Mouse (Mus musculus): ENCODE results near the gene BC051665. TPM values are rescaled to one million over a fixed set of nuclear protein-coding genes. Genes with fewer than 3 reads are reported as not detected.

Gene BC051665
- polyA plus RNA-seq, 1 experiment from 2014 or later = not detected

GRCm38 (mm10) chr13:60789466-60789865, 3.3 kb upstream of the BC051665 start:
- ATAC-seq (replicated peaks; ENCODE audit: insufficient number of reproducible peaks, low FRiP score, low TSS enrichment, low read depth) = no peak
- no peaks in the 10 kb centered on the region for H3K9me3 ChIP-seq (replicated peaks; ENCODE audit: control insufficient read depth, low read length)
- no peak for DNase-seq (ENCODE audit: low spot score)
- H3K4me2 ChIP-seq (ENCODE audit: low read depth, low read length) = no peak overlapping the region
- H3K27ac ChIP-seq (replicated peaks; ENCODE audit: low read depth, low read length) = no peak overlapping the region
- 60% methylated on average over 1 of the region's 1 CpGs for WGBS
- no peaks in the 10 kb centered on the region for H3K27me3 ChIP-seq (ENCODE audit: control insufficient read depth, insufficient read depth, low read length)
- H3K4me3 ChIP-seq (ENCODE audit: low read depth, low read length) = no peak overlapping the region
- no peaks in the 10 kb centered on the region for H3K36me3 ChIP-seq (replicated peaks; ENCODE audit: control insufficient read depth, insufficient read depth, low read depth, low read length)
- no peak overlapping the region for H3K9ac ChIP-seq (replicated peaks; ENCODE audit: low read length)
- no peaks in the 10 kb centered on the region for H3K4me1 ChIP-seq (ENCODE audit: control insufficient read depth, insufficient read depth, low read length)

- no peaks in the 10 kb centered on the region for H3K9me3 ChIP-seq (replicated peaks; ENCODE audit: control insufficient read depth, low read length)
- H3K9ac ChIP-seq (replicated peaks; ENCODE audit: low read length) = no peak overlapping the region
- DNase-seq (ENCODE audit: low spot score) (no peak), ATAC-seq (replicated peaks; ENCODE audit: insufficient number of reproducible peaks, low FRiP score, low TSS enrichment, low read depth) (no peak)
- no peak overlapping the region for H3K27ac ChIP-seq (replicated peaks; ENCODE audit: low read depth, low read length)
- H3K4me3 ChIP-seq (ENCODE audit: low read depth, low read length) = no peak overlapping the region
- H3K36me3 ChIP-seq (replicated peaks; ENCODE audit: control insufficient read depth, insufficient read depth, low read depth, low read length) = no peaks in the 10 kb centered on the region
- WGBS = 86% methylated on average over 7 of the region's 7 CpGs
- no peak overlapping the region for H3K4me2 ChIP-seq (ENCODE audit: low read depth, low read length)
- no peaks in the 10 kb centered on the region for H3K4me1 ChIP-seq (ENCODE audit: control insufficient read depth, insufficient read depth, low read length)
- H3K27me3 ChIP-seq (ENCODE audit: control insufficient read depth, insufficient read depth, low read length) = no peaks in the 10 kb centered on the region
Measured at GRCm38 (mm10) chr13:60783301-60783700, 2.9 kb downstream of the BC051665 start.

GRCm38 (mm10) chr13:60780534-60780933, 5.6 kb downstream of the BC051665 start:
- WGBS = 85% methylated on average over 3 of the region's 3 CpGs
- H3K4me3 ChIP-seq (ENCODE audit: low read depth, low read length) = no peak overlapping the region

DNA sequence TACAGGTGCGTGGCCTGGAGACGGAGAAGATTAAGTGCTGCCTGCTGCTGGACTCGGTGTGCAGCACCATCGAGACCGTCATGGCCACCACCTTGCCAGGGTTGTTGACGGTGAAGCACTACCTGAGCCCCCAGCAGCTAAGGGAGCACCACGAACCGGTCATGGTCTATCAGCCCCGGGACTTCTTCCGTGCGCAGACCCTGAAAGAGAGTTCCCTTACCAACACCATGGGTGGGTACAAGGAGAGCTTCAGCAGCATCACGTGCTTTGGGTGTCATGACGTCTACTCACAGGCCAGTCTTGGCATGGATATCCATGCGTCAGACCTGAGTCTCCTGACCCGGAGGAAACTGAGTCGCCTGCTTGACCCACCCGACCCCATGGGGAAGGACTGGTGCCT, 25.0 kb downstream of the BC051665 start:
- Histone ChIP-seq H3K4me1 (ENCODE audit: control insufficient read depth, insufficient read depth, low read length) (no peaks in the 10 kb centered on the region), H3K9me3 (replicated peaks; ENCODE audit: control insufficient read depth, low read length) (no peaks in the 10 kb centered on the region), H3K36me3 (replicated peaks; ENCODE audit: control insufficient read depth, insufficient read depth, low read depth, low read length) (peaks cover 6% of the 10 kb centered on the region), H3K9ac (replicated peaks; ENCODE audit: low read length) (no peak overlapping the region), H3K4me3 (ENCODE audit: low read depth, low read length) (no peak overlapping the region), H3K4me2 (ENCODE audit: low read depth, low read length) (no peak overlapping the region), H3K27me3 (ENCODE audit: control insufficient read depth, insufficient read depth, low read length) (no peaks in the 10 kb centered on the region), H3K27ac (replicated peaks; ENCODE audit: low read depth, low read length) (no peak overlapping the region)
- WGBS = 93% methylated on average over 17 of the region's 17 CpGs
- ATAC-seq (replicated peaks; ENCODE audit: insufficient number of reproducible peaks, low FRiP score, low TSS enrichment, low read depth) = 0 out of 2 replicates have a peak, but pooled peaks have one; percentile 23
- no peak for DNase-seq (ENCODE audit: low spot score)

More at GRCm38 (mm10) chr13:60780534-60780933, 5.6 kb downstream of the BC051665 start:
- H3K9me3 ChIP-seq (replicated peaks; ENCODE audit: control insufficient read depth, low read length) = no peaks in the 10 kb centered on the region
- no peak overlapping the region for H3K27ac ChIP-seq (replicated peaks; ENCODE audit: low read depth, low read length)
- H3K4me2 ChIP-seq (ENCODE audit: low read depth, low read length) = no peak overlapping the region
- no peaks in the 10 kb centered on the region for H3K27me3 ChIP-seq (ENCODE audit: control insufficient read depth, insufficient read depth, low read length)
- no peaks in the 10 kb centered on the region for H3K4me1 ChIP-seq (ENCODE audit: control insufficient read depth, insufficient read depth, low read length)
- ATAC-seq (replicated peaks; ENCODE audit: insufficient number of reproducible peaks, low FRiP score, low TSS enrichment, low read depth) (no peak), DNase-seq (ENCODE audit: low spot score) (no peak)
- no peak overlapping the region for H3K9ac ChIP-seq (replicated peaks; ENCODE audit: low read length)
- H3K36me3 ChIP-seq (replicated peaks; ENCODE audit: control insufficient read depth, insufficient read depth, low read depth, low read length) = no peaks in the 10 kb centered on the region

- no peak for ATAC-seq (replicated peaks; ENCODE audit: insufficient number of reproducible peaks, low FRiP score, low TSS enrichment, low read depth)
- WGBS = 95% methylated on average over 12 of the region's 12 CpGs
Measured at GRCm38 (mm10) chr13:60760392-60760791, 25.8 kb downstream of the BC051665 start.

DNA sequence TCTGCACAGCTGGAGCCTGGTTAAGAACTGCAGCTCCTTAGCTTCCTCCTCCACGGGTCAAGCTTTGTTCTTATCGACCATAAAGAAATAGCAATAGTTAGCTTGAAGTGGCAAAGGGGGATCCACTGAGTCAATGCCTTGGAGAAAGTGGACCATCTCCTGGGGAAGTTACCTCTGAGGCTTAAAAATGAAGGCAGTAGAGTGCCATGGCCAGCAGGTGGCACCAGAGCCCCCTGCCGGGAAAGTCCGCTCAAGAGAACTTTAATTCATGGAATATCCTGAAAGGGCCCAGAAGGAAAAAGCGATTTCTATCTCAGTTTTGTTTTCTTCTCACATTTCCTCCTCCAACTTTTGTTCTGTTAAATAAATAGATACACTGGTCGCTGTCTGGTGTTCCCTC, 27.0 kb downstream of the BC051665 start:
- Histone ChIP-seq H3K9me3 (replicated peaks; ENCODE audit: control insufficient read depth, low read length) (no peaks in the 10 kb centered on the region), H3K27me3 (ENCODE audit: control insufficient read depth, insufficient read depth, low read length) (no peaks in the 10 kb centered on the region), H3K27ac (replicated peaks; ENCODE audit: low read depth, low read length) (no peak overlapping the region), H3K4me1 (ENCODE audit: control insufficient read depth, insufficient read depth, low read length) (no peaks in the 10 kb centered on the region), H3K4me3 (ENCODE audit: low read depth, low read length) (no peak overlapping the region), H3K4me2 (ENCODE audit: low read depth, low read length) (no peak overlapping the region), H3K9ac (replicated peaks; ENCODE audit: low read length) (no peak overlapping the region), H3K36me3 (replicated peaks; ENCODE audit: control insufficient read depth, insufficient read depth, low read depth, low read length) (peaks cover 6% of the 10 kb centered on the region)
- ATAC-seq (replicated peaks; ENCODE audit: insufficient number of reproducible peaks, low FRiP score, low TSS enrichment, low read depth) = no peak
- peak; percentile 69 for DNase-seq (ENCODE audit: low spot score)
- 46% methylated on average over 6 of the region's 6 CpGs for WGBS

More at GRCm38 (mm10) chr13:60760392-60760791, 25.8 kb downstream of the BC051665 start:
- H3K27ac ChIP-seq (replicated peaks; ENCODE audit: low read depth, low read length) = no peak overlapping the region
- no peaks in the 10 kb centered on the region for H3K9me3 ChIP-seq (replicated peaks; ENCODE audit: control insufficient read depth, low read length)
- no peaks in the 10 kb centered on the region for H3K27me3 ChIP-seq (ENCODE audit: control insufficient read depth, insufficient read depth, low read length)
- DNase-seq (ENCODE audit: low spot score) = no peak
- H3K36me3 ChIP-seq (replicated peaks; ENCODE audit: control insufficient read depth, insufficient read depth, low read depth, low read length) = peaks cover 6% of the 10 kb centered on the region
- H3K9ac ChIP-seq (replicated peaks; ENCODE audit: low read length) = no peak overlapping the region
- no peaks in the 10 kb centered on the region for H3K4me1 ChIP-seq (ENCODE audit: control insufficient read depth, insufficient read depth, low read length)
- H3K4me3 ChIP-seq (ENCODE audit: low read depth, low read length) = no peak overlapping the region
- no peak overlapping the region for H3K4me2 ChIP-seq (ENCODE audit: low read depth, low read length)

GRCm38 (mm10) chr13:60757292-60757691, 28.9 kb downstream of the BC051665 start:
- Histone ChIP-seq H3K4me1 (ENCODE audit: control insufficient read depth, insufficient read depth, low read length) (no peaks in the 10 kb centered on the region), H3K9ac (replicated peaks; ENCODE audit: low read length) (no peak overlapping the region), H3K27ac (replicated peaks; ENCODE audit: low read depth, low read length) (no peak overlapping the region), H3K4me2 (ENCODE audit: low read depth, low read length) (no peak overlapping the region), H3K9me3 (replicated peaks; ENCODE audit: control insufficient read depth, low read length) (no peaks in the 10 kb centered on the region; the same call in 1 of the 2 replicates), H3K4me3 (ENCODE audit: low read depth, low read length) (no peak overlapping the region), H3K27me3 (ENCODE audit: control insufficient read depth, insufficient read depth, low read length) (no peaks in the 10 kb centered on the region), H3K36me3 (replicated peaks; ENCODE audit: control insufficient read depth, insufficient read depth, low read depth, low read length) (peaks cover 15% of the 10 kb centered on the region)
- no peak for ATAC-seq (replicated peaks; ENCODE audit: insufficient number of reproducible peaks, low FRiP score, low TSS enrichment, low read depth)
- no peak for DNase-seq (ENCODE audit: low spot score)
- 89% methylated on average over 13 of the region's 13 CpGs for whole genome bisulfite sequencing

GRCm38 (mm10) chr13:60755251-60755650, 30.9 kb downstream of the BC051665 start:
- H3K36me3 ChIP-seq (replicated peaks; ENCODE audit: control insufficient read depth, insufficient read depth, low read depth, low read length) = peaks cover 16% of the 10 kb centered on the region
- H3K4me2 ChIP-seq (ENCODE audit: low read depth, low read length) = no peak overlapping the region
- ATAC-seq (replicated peaks; ENCODE audit: insufficient number of reproducible peaks, low FRiP score, low TSS enrichment, low read depth) (no peak), DNase-seq (ENCODE audit: low spot score) (no peak)
- no peaks in the 10 kb centered on the region; the same call in 1 of the 2 replicates for H3K9me3 ChIP-seq (replicated peaks; ENCODE audit: control insufficient read depth, low read length)
- H3K27me3 ChIP-seq (ENCODE audit: control insufficient read depth, insufficient read depth, low read length) = no peaks in the 10 kb centered on the region
- no peak overlapping the region for H3K9ac ChIP-seq (replicated peaks; ENCODE audit: low read length)
- no peak overlapping the region for H3K4me3 ChIP-seq (ENCODE audit: low read depth, low read length)
- 86% methylated on average over 2 of the region's 2 CpGs for WGBS
- H3K4me1 ChIP-seq (ENCODE audit: control insufficient read depth, insufficient read depth, low read length) = no peaks in the 10 kb centered on the region
- H3K27ac ChIP-seq (replicated peaks; ENCODE audit: low read depth, low read length) = no peak overlapping the region
